Mouse (Mus musculus) testis, adult 2 months (tissue): ENCODE measurements at regions not wholly inside any gene's neighbourhood (a gene's known extent, or its start where the extent isn't known, plus 50 kb on each side); places are given as distances from the start of the nearest gene placed in this dataset.

Source experiments
- H3K27ac ChIP-seq: fragments of 200-500 bp; 2 replicates; pipeline ENCODE4 v1.5.1; 2012; ENCODE audit warnings: low read depth, low read length; ENCODE audit not compliant: control insufficient read depth, insufficient read depth
- H3K27me3 ChIP-seq: fragments of 200-500 bp; 2 replicates; pipeline ENCODE4 v1.6.1; 2012; ENCODE audit warnings: mild to moderate bottlenecking, low read length, moderate library complexity; ENCODE audit not compliant: control insufficient read depth, insufficient read depth
- H3K36me3 ChIP-seq: fragments of 200-500 bp; 2 replicates; pipeline ENCODE4 v1.6.1; 2012; ENCODE audit warnings: mild to moderate bottlenecking, low read length; ENCODE audit not compliant: control insufficient read depth, insufficient read depth
- H3K4me1 ChIP-seq: fragments of 200-500 bp; 2 replicates; pipeline ENCODE4 v1.6.1; 2012; ENCODE audit warnings: low read length; ENCODE audit not compliant: control insufficient read depth, insufficient read depth
- H3K4me3 ChIP-seq: fragments of 200-500 bp; 2 replicates; pipeline ENCODE4 v1.5.1; 2012; ENCODE audit warnings: low read depth, mild to moderate bottlenecking, low read length, moderate library complexity, mixed read lengths; ENCODE audit not compliant: control insufficient read depth
- CTCF ChIP-seq: fragments of 200-500 bp; IDR thresholded peaks from 2 replicates; pipeline ENCODE4 v1.5.1; 2012; ENCODE audit warnings: low read depth, mild to moderate bottlenecking, inconsistent platforms, low read length, moderate library complexity; ENCODE audit not compliant: control insufficient read depth, insufficient read depth, insufficient replicate concordance
- POLR2A ChIP-seq: fragments of 200-500 bp; IDR thresholded peaks from 2 replicates; pipeline ENCODE4 v1.6.1; 2012; ENCODE audit warnings: low read depth, mild to moderate bottlenecking, inconsistent platforms, low read length, moderate library complexity; ENCODE audit not compliant: control insufficient read depth

GRCm38 (mm10) chr3:119892533-119893164 is 108.4 kb upstream of the Ptbp2 start:
- H3K4me1 ChIP-seq, result no peaks in the 10 kb centered on the region
- no peaks in the 10 kb centered on the region for H3K36me3 ChIP-seq
- H3K27ac ChIP-seq, result no peak overlapping the region
- TF ChIP-seq POLR2A (no peak), CTCF (no peak)
- no peak overlapping the region for H3K4me3 ChIP-seq
- H3K27me3 ChIP-seq, result no peaks in the 10 kb centered on the region

- no peak overlapping the region for H3K27ac ChIP-seq
- H3K4me3 ChIP-seq, result no peak overlapping the region
- no peaks in the 10 kb centered on the region for H3K27me3 ChIP-seq
- no peak for TF ChIP-seq CTCF
- TF ChIP-seq POLR2A, result no peak
- H3K36me3 ChIP-seq, result no peaks in the 10 kb centered on the region
- H3K4me1 ChIP-seq, result no peaks in the 10 kb centered on the region
Observed at GRCm38 (mm10) chr3:119890911-119891310, 106.6 kb upstream of the Ptbp2 start.

- no peaks in the 10 kb centered on the region for H3K36me3 ChIP-seq
- no peaks in the 10 kb centered on the region for H3K27me3 ChIP-seq
- H3K4me3 ChIP-seq, result no peak overlapping the region
- no peak overlapping the region for H3K27ac ChIP-seq
- no peaks in the 10 kb centered on the region for H3K4me1 ChIP-seq
- TF ChIP-seq CTCF (no peak), POLR2A (no peak)
Observed at GRCm38 (mm10) chr3:119888487-119888886, 104.2 kb upstream of the Ptbp2 start.

GRCm38 (mm10) chr3:119876395-119876794 is 92.1 kb upstream of the Ptbp2 start:
- TF ChIP-seq CTCF (no peak), POLR2A (no peak)
- no peak overlapping the region for H3K4me3 ChIP-seq
- no peak overlapping the region for H3K27ac ChIP-seq
- no peaks in the 10 kb centered on the region for H3K36me3 ChIP-seq
- H3K4me1 ChIP-seq, result no peaks in the 10 kb centered on the region
- no peaks in the 10 kb centered on the region for H3K27me3 ChIP-seq

- no peaks in the 10 kb centered on the region for H3K36me3 ChIP-seq
- H3K4me3 ChIP-seq, result no peak overlapping the region
- TF ChIP-seq CTCF (no peak), POLR2A (no peak)
Observed at GRCm38 (mm10) chr3:119875061-119875460, 90.8 kb upstream of the Ptbp2 start.

GRCm38 (mm10) chr3:119862194-119862957 is 78.1 kb upstream of the Ptbp2 start:
- no peak for TF ChIP-seq POLR2A
- no peak for TF ChIP-seq CTCF
- Histone ChIP-seq H3K4me3 (no peak overlapping the region), H3K36me3 (no peaks in the 10 kb centered on the region), H3K27me3 (no peaks in the 10 kb centered on the region), H3K4me1 (no peaks in the 10 kb centered on the region), H3K27ac (no peak overlapping the region)

More at GRCm38 (mm10) chr3:119875061-119875460, 90.8 kb upstream of the Ptbp2 start:
- Histone ChIP-seq H3K27me3 (no peaks in the 10 kb centered on the region), H3K27ac (no peak overlapping the region), H3K4me1 (no peaks in the 10 kb centered on the region)
